Mouse (Mus musculus) CH12.LX (cell line): ENCODE data around the gene Actb. TPM values are rescaled to one million over a fixed set of nuclear protein-coding genes. Genes with fewer than 3 reads are reported as not detected.
A peak's percentile ranks its signal among the peaks of the same experiment; 100 is the strongest.

Experiments used
- DNase-seq: peaks from one replicate; pipeline ENCODE4 v3.0.0-alpha.2; 2013; ENCODE audit errors: extremely low read depth
- H3K27ac ChIP-seq: 2 replicates; pipeline ENCODE4 v1.5.1; 2012; ENCODE audit warnings: low read depth, mild to moderate bottlenecking, control low read depth, moderate library complexity; ENCODE audit not compliant: insufficient read depth
- H3K27me3 ChIP-seq: replicated peaks from 2 replicates; pipeline ENCODE3; 2012; ENCODE audit warnings: inconsistent platforms
- H3K36me3 ChIP-seq, 2 experiments: replicated peaks in 1 of 2; 2 replicates each; pipeline versions ENCODE3 to v1.6.1; 2012; ENCODE audit warnings: inconsistent platforms in 1 of 2, low read length in 1 of 2, mild to moderate bottlenecking in 1 of 2, mixed read lengths in 1 of 2, moderate library complexity in 1 of 2; ENCODE audit not compliant: control insufficient read depth in 1 of 2, insufficient read depth in 1 of 2
- H3K4me1 ChIP-seq, 2 experiments: 2 replicates each; pipeline ENCODE4 v1.6.1; 2012; ENCODE audit warnings: inconsistent platforms in 1 of 2, moderate library complexity in 1 of 2; ENCODE audit not compliant: insufficient read depth in 2 of 2, control insufficient read depth in 1 of 2
- H3K4me2 ChIP-seq: 2 replicates; pipeline ENCODE4 v1.6.1; 2012; ENCODE audit warnings: low read depth, mild to moderate bottlenecking, control low read depth; ENCODE audit not compliant: poor library complexity, insufficient read depth, severe bottlenecking
- H3K4me3 ChIP-seq, 3 experiments: fragments of 150-350 bp in 1 of 3; sonication (generic) in 1 of 3; replicated peaks in 1 of 3; 2 replicates each; pipeline versions ENCODE3 to v1.5.1; 2011 to 2012; ENCODE audit warnings: low read depth in 2 of 3, low read length in 2 of 3, mild to moderate bottlenecking in 2 of 3, moderate library complexity in 2 of 3, control low read depth in 1 of 3, improper control_type of control experiment in 1 of 3, inconsistent platforms in 1 of 3, mixed read lengths in 1 of 3; ENCODE audit not compliant: poor library complexity in 1 of 3
- H3K79me2 ChIP-seq: replicated peaks from 2 replicates; pipeline ENCODE4 v1.6.1; 2012; ENCODE audit warnings: mild to moderate bottlenecking, moderate library complexity; ENCODE audit not compliant: control insufficient read depth, poor library complexity, insufficient read depth, severe bottlenecking; ENCODE audit errors: extremely low read depth
- H3K9ac ChIP-seq: 2 replicates; pipeline ENCODE4 v1.6.1; 2012; ENCODE audit warnings: low read depth, mild to moderate bottlenecking, control low read depth, moderate library complexity; ENCODE audit not compliant: insufficient read depth
- H3K9me3 ChIP-seq: replicated peaks from 2 replicates; pipeline ENCODE3; 2012; ENCODE audit warnings: low read length, inconsistent platforms, mixed read lengths
- CHD1 ChIP-seq: IDR thresholded peaks from 2 replicates; pipeline ENCODE4 v1.6.1; 2012; ENCODE audit warnings: low read depth, low read length, improper control_type of control experiment, inconsistent platforms
- CTCF ChIP-seq, 2 experiments: IDR thresholded peaks in 1 of 2; conservative IDR thresholded peaks in 1 of 2; 2 replicates each; pipeline ENCODE4 v1.5.1; 2011 to 2012; ENCODE audit warnings: low read depth in 2 of 2, low read length in 2 of 2, improper control_type of control experiment in 1 of 2, inconsistent platforms in 1 of 2, mild to moderate bottlenecking in 1 of 2, moderate library complexity in 1 of 2
- E2F4 ChIP-seq: IDR thresholded peaks from 2 replicates; pipeline ENCODE4 v1.6.1; 2011; ENCODE audit warnings: low read depth, low read length, improper control_type of control experiment; ENCODE audit not compliant: insufficient replicate concordance
- EP300 ChIP-seq: IDR thresholded peaks from 2 replicates; pipeline ENCODE4 v1.6.1; 2011; ENCODE audit warnings: low read length, improper control_type of control experiment
- ETS1 ChIP-seq: conservative IDR thresholded peaks from 2 replicates; pipeline ENCODE4 v1.6.1; 2012; ENCODE audit warnings: low read depth, mild to moderate bottlenecking, inconsistent platforms, low read length, improper control_type of control experiment, moderate library complexity
- GABPA ChIP-seq: IDR thresholded peaks from 2 replicates; pipeline ENCODE4 v1.6.1; 2012; ENCODE audit warnings: low read depth, low read length, improper control_type of control experiment, inconsistent platforms; ENCODE audit not compliant: insufficient replicate concordance
- IRF4 ChIP-seq: IDR thresholded peaks from 2 replicates; pipeline ENCODE4 v1.6.1; 2014; ENCODE audit warnings: low read depth, mild to moderate bottlenecking, inconsistent platforms, low read length, improper control_type of control experiment
- JUND ChIP-seq: conservative IDR thresholded peaks from 2 replicates; pipeline ENCODE4 v1.6.1; 2011; ENCODE audit warnings: low read depth, low read length, improper control_type of control experiment
- NRF1 ChIP-seq: IDR thresholded peaks from 2 replicates; pipeline ENCODE4 v1.6.1; 2014; ENCODE audit warnings: low read depth, mild to moderate bottlenecking, inconsistent platforms, low read length, improper control_type of control experiment, moderate library complexity
- POLR2A ChIP-seq: IDR thresholded peaks from 2 replicates; pipeline ENCODE4 v1.6.1; 2011; ENCODE audit warnings: low read depth, mild to moderate bottlenecking, improper control_type of control experiment, low read length
- POLR2AphosphoS2 ChIP-seq: IDR thresholded peaks from 2 replicates; pipeline ENCODE4 v1.6.1; 2011; ENCODE audit warnings: low read depth, low read length, improper control_type of control experiment
- RAD21 ChIP-seq: IDR thresholded peaks from 2 replicates; pipeline ENCODE4 v1.6.1; 2011; ENCODE audit warnings: low read depth, mild to moderate bottlenecking, low read length, improper control_type of control experiment, moderate library complexity
- SMC3 ChIP-seq: IDR thresholded peaks from 2 replicates; pipeline ENCODE4 v1.6.1; 2011; ENCODE audit warnings: low read depth, low read length, improper control_type of control experiment
- UBTF ChIP-seq: IDR thresholded peaks from 2 replicates; pipeline ENCODE4 v1.6.1; 2012; ENCODE audit warnings: low read depth, mild to moderate bottlenecking, inconsistent platforms, low read length, improper control_type of control experiment, moderate library complexity
- USF1 ChIP-seq: IDR thresholded peaks from 2 replicates; pipeline ENCODE4 v1.6.1; 2014; ENCODE audit warnings: low read depth, mild to moderate bottlenecking, inconsistent platforms, low read length, improper control_type of control experiment
- ZNF384 ChIP-seq: IDR thresholded peaks from 2 replicates; pipeline ENCODE4 v1.6.1; 2012; ENCODE audit warnings: low read depth, low read length, improper control_type of control experiment, inconsistent platforms
- dilution Hi-C: fragments of 300-500 bp; cut with MboI; formaldehyde crosslinking; loops from 2 replicates; pipeline ENCODE4 v1.14.3; 2020; ENCODE audit warnings: low sequenced_read_pairs; ENCODE audit not compliant: extremely low pct_unique_long_range_greater_than_20kb, extremely low pct_ligation_motif_present
- in situ Hi-C: fragments of 300-500 bp; cut with MboI; formaldehyde crosslinking; loops from 3 replicates; pipeline ENCODE4 v1.14.3; 2019; ENCODE audit warnings: low sequenced_read_pairs, low pct_ligation_motif_present, low pct_unique_long_range_greater_than_20kb, mixed read lengths
- polyA plus RNA-seq: library from polyadenylated mRNA; unstranded; fragments of >175 nt; gene quantifications from 2 replicates; pipeline ENCODE4 v1.2.1, GENCODE M21; 2012; ENCODE audit warnings: low read depth; ENCODE audit not compliant: insufficient read length
- total RNA-seq, 2 experiments: library from RNA; depleted of rRNA; stranded (reverse); fragments of 300-350 nt in 1 of 2; fragments of >200 nt in 1 of 2; gene quantifications; 2 replicates each; pipeline ENCODE4 v1.2.3; 2012 to 2014

Actb gene
- total and polyA plus RNA-seq, 3 experiments = 3,882 to 5,048 (median 4,756) TPM

DNA sequence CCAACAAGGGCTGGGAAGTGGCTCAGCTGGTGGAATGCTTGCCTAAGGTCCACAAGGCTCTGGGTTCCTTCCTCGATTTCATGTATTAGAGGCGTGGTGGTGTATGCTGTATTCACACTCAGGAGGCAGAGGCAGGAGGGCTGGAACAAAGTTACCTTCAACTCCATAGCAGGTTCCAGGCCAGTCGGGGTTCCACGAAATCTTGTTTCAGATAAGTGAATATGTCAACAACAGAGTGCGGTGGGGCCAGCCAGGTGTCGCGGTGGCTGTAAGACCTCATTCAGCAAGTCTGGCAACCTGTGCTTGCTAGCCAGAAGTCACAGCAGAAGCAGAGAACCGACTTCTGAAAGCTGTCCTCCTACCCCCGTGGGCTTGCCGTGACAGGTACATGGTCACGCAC is 8.7 kb upstream of the Actb start:
- Histone ChIP-seq H3K27ac (no peak overlapping the region), H3K4me1 (peaks cover 16 to 39% of the 10 kb centered on the region in 2 experiments), H3K4me3 (no peak overlapping the region), H3K9me3 (no peaks in the 10 kb centered on the region), H3K9ac (no peak overlapping the region), H3K79me2 (no peaks in the 10 kb centered on the region), H3K36me3 (no peaks in the 10 kb centered on the region), H3K4me2 (no peak overlapping the region), H3K27me3 (no peaks in the 10 kb centered on the region)
- dilution Hi-C loops = no loop called here
- in situ Hi-C loops = no loop called here
- DNase-seq = no peak
- no peak for TF ChIP-seq NRF1
- no peak for TF ChIP-seq CTCF (conservative IDR thresholded peaks at IDR 0.05 in 1 of 2, IDR thresholded peaks at IDR 0.05 in 1 of 2; ENCODE audit: low read depth in 2 of 2, low read length in 2 of 2)
- no peak for TF ChIP-seq USF1
- no peak for TF ChIP-seq POLR2A
- no peak for TF ChIP-seq IRF4
- TF ChIP-seq EP300 = no peak
- TF ChIP-seq ETS1 = no peak
- no peak for TF ChIP-seq POLR2AphosphoS2
- no peak for TF ChIP-seq ZNF384
- no peak for TF ChIP-seq JUND
- TF ChIP-seq E2F4 = no peak
- no peak for TF ChIP-seq SMC3
- no peak for TF ChIP-seq RAD21
- TF ChIP-seq CHD1 = no peak
- TF ChIP-seq GABPA = no peak

DNA sequence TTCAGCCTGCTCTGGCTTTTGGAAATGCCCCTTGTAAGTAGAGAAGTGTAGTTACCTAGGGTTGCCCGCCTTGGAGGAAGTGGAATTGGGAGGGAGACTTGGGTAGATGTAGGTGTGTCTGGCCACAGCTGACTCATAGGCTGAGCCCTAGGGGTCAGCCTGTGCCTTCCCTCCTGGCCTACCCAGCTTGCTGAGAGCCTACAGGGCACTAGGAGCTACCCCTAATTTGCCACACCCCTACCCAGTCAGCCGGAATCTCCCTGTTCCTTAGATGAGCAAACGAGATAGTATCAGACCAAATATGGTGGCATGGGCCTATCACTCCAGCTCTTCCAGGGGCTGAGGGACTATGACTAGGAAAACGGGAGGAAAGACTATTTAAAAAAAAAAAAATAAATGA is 6.2 kb upstream of the Actb start:
- Histone ChIP-seq H3K9me3 (no peaks in the 10 kb centered on the region), H3K27me3 (no peaks in the 10 kb centered on the region), H3K4me3 (no peak overlapping the region), H3K4me1 (peaks cover 36 to 63% of the 10 kb centered on the region in 2 experiments), H3K79me2 (no peaks in the 10 kb centered on the region), H3K27ac (peak overlapping the region; percentile 59; the same call in 1 of the 2 replicates), H3K36me3 (no peaks in the 10 kb centered on the region), H3K4me2 (no peak overlapping the region), H3K9ac (no peak overlapping the region)
- DNase-seq = no peak
- TF ChIP-seq IRF4 (peak; percentile 48; the same call in 1 of the 2 replicates), UBTF (no peak)
- dilution Hi-C loops (no loop called here), in situ Hi-C loops (no loop called here)
